Mouse (Mus musculus): ENCODE data around the gene Gm13090. TPM values are rescaled to one million over a fixed set of nuclear protein-coding genes. Genes with fewer than 3 reads are reported as not detected.

The Gm13090 gene
- not detected in 2 replicates for polyA plus RNA-seq (2012; rRNA removed)

GRCm38 (mm10) chr4:151089270-151089669 is at the start of gene Gm13090:
Gene Gm13090 (plus strand): TSS chr4:151089570.
- 75% methylated on average over 7 of the region's 7 CpGs for WGBS
- no peaks in the 10 kb centered on the region for H3K4me1 ChIP-seq (ENCODE audit: control insufficient read depth, insufficient read depth, low read length)

GRCm38 (mm10) chr4:151041506-151041905 is 47.9 kb upstream of the Gm13090 start:
- H3K4me1 ChIP-seq (ENCODE audit: control insufficient read depth, insufficient read depth, low read length): peaks cover 4% of the 10 kb centered on the region; the same call in 1 of the 2 replicates
- TF ChIP-seq CTCF (IDR thresholded peaks at IDR 0.05; ENCODE audit: insufficient read depth, low read length) (no peak), POLR2A (IDR thresholded peaks at IDR 0.05; ENCODE audit: borderline replicate concordance, extremely low read depth, low read depth, low read length) (no peak)
- no peak for DNase-seq
- 80% methylated on average over 5 of the region's 5 CpGs for WGBS
- H3K4me3 ChIP-seq (replicated peaks; ENCODE audit: extremely low read depth, low read depth, low read length): no peak overlapping the region

More at GRCm38 (mm10) chr4:151089270-151089669, at the start of gene Gm13090:
- no peak within 1 kb of the TSS for H3K4me3 ChIP-seq (replicated peaks; ENCODE audit: extremely low read depth, low read depth, low read length)
- TF ChIP-seq CTCF (IDR thresholded peaks at IDR 0.05; ENCODE audit: insufficient read depth, low read length): no peak
- no peak for TF ChIP-seq POLR2A (IDR thresholded peaks at IDR 0.05; ENCODE audit: borderline replicate concordance, extremely low read depth, low read depth, low read length)
- DNase-seq: no peak

GRCm38 (mm10) chr4:151043281-151043680 is 46.1 kb upstream of the Gm13090 start:
- peak; percentile 41 for DNase-seq
- peaks cover 4% of the 10 kb centered on the region; the same call in 1 of the 2 replicates for H3K4me1 ChIP-seq (ENCODE audit: control insufficient read depth, insufficient read depth, low read length)
- peak overlapping the region; percentile 86 for H3K4me3 ChIP-seq (replicated peaks; ENCODE audit: extremely low read depth, low read depth, low read length)
- 27% methylated on average over 5 of the region's 5 CpGs for WGBS
- TF ChIP-seq CTCF (IDR thresholded peaks at IDR 0.05; ENCODE audit: insufficient read depth, low read length) (no peak), POLR2A (IDR thresholded peaks at IDR 0.05; ENCODE audit: borderline replicate concordance, extremely low read depth, low read depth, low read length) (peak; percentile 71; the same call in 1 of the 2 replicates)

GRCm38 (mm10) chr4:151044037-151044943 is 45.1 kb upstream of the Gm13090 start, which contains the start of gene Per3:
Gene Per3 (minus strand): TSS chr4:151044665.
- TF ChIP-seq POLR2A (IDR thresholded peaks at IDR 0.05; ENCODE audit: borderline replicate concordance, extremely low read depth, low read depth, low read length) (peak; percentile 94), CTCF (IDR thresholded peaks at IDR 0.05; ENCODE audit: insufficient read depth, low read length) (no peak)
- Histone ChIP-seq H3K4me3 (replicated peaks; ENCODE audit: extremely low read depth, low read depth, low read length) (peak within 1 kb of the TSS; percentile 86), H3K4me1 (ENCODE audit: control insufficient read depth, insufficient read depth, low read length) (peaks cover 4% of the 10 kb centered on the region; the same call in 1 of the 2 replicates)
- peak; percentile 97 for DNase-seq
- under 1% methylated on average over 79 of the region's 79 CpGs for WGBS

- no peak for DNase-seq
- peaks cover 4% of the 10 kb centered on the region; the same call in 1 of the 2 replicates for H3K4me1 ChIP-seq (ENCODE audit: control insufficient read depth, insufficient read depth, low read length)
- H3K4me3 ChIP-seq (replicated peaks; ENCODE audit: extremely low read depth, low read depth, low read length): peak overlapping the region; percentile 55
- 4% methylated on average over 21 of the region's 21 CpGs for WGBS
- peak; percentile 48; the same call in 1 of the 2 replicates for TF ChIP-seq POLR2A (IDR thresholded peaks at IDR 0.05; ENCODE audit: borderline replicate concordance, extremely low read depth, low read depth, low read length)
- TF ChIP-seq CTCF (IDR thresholded peaks at IDR 0.05; ENCODE audit: insufficient read depth, low read length): no peak
Observed at GRCm38 (mm10) chr4:151044944-151045570, 44.3 kb upstream of the Gm13090 start.

- 85% methylated on average over 3 of the region's 3 CpGs for WGBS
- no peak overlapping the region for H3K4me3 ChIP-seq (replicated peaks; ENCODE audit: extremely low read depth, low read depth, low read length)
- TF ChIP-seq CTCF (IDR thresholded peaks at IDR 0.05; ENCODE audit: insufficient read depth, low read length) (no peak), POLR2A (IDR thresholded peaks at IDR 0.05; ENCODE audit: borderline replicate concordance, extremely low read depth, low read depth, low read length) (no peak)
- DNase-seq: no peak
- peaks cover 15% of the 10 kb centered on the region for H3K4me1 ChIP-seq (ENCODE audit: control insufficient read depth, insufficient read depth, low read length)
Observed at GRCm38 (mm10) chr4:151046524-151046923, 42.8 kb upstream of the Gm13090 start.

- TF ChIP-seq CTCF (IDR thresholded peaks at IDR 0.05; ENCODE audit: insufficient read depth, low read length) (no peak), POLR2A (IDR thresholded peaks at IDR 0.05; ENCODE audit: borderline replicate concordance, extremely low read depth, low read depth, low read length) (no peak)
- no peak for DNase-seq
- WGBS: 43% methylated on average over 1 of the region's 1 CpGs
Observed at GRCm38 (mm10) chr4:151051162-151051561, 38.2 kb upstream of the Gm13090 start.

GRCm38 (mm10) chr4:151057347-151058321 is 31.7 kb upstream of the Gm13090 start, which contains the start of gene Vamp3:
Gene Vamp3 (minus strand): TSS chr4:151057963.
- Histone ChIP-seq H3K4me3 (replicated peaks; ENCODE audit: extremely low read depth, low read depth, low read length) (peak within 1 kb of the TSS; percentile 93), H3K4me1 (ENCODE audit: control insufficient read depth, insufficient read depth, low read length) (peaks cover 13% of the 10 kb centered on the region)
- under 1% methylated on average over 114 of the region's 114 CpGs for WGBS
- TF ChIP-seq POLR2A (IDR thresholded peaks at IDR 0.05; ENCODE audit: borderline replicate concordance, extremely low read depth, low read depth, low read length) (peak; percentile 72; the same call in 1 of the 2 replicates), CTCF (IDR thresholded peaks at IDR 0.05; ENCODE audit: insufficient read depth, low read length) (no peak)
- DNase-seq: peak; percentile 98

More at GRCm38 (mm10) chr4:151051162-151051561, 38.2 kb upstream of the Gm13090 start:
- H3K4me1 ChIP-seq (ENCODE audit: control insufficient read depth, insufficient read depth, low read length): peaks cover 21% of the 10 kb centered on the region
- H3K4me3 ChIP-seq (replicated peaks; ENCODE audit: extremely low read depth, low read depth, low read length): no peak overlapping the region

Data from lung, adult 2 months (tissue).